Mouse (Mus musculus) lung, postnatal 0 days (tissue): ENCODE measurements around the gene Spata1. TPM values are rescaled to one million over a fixed set of nuclear protein-coding genes. Genes with fewer than 3 reads are reported as not detected.

ENCODE experiments used
- ATAC-seq: fragments of 200-750 bp; cut with Nextera tagmentation; 2 replicates; pipeline ENCODE4 v1.8.0; 2017; ENCODE audit warnings: moderate library complexity
- DNase-seq: peaks from one replicate; pipeline ENCODE4 v3.0.0-alpha.2; 2016; ENCODE audit warnings: low spot score
- H3K27ac ChIP-seq: fragments of 300-500 bp; sonication (generic); 2 replicates; pipeline ENCODE4 v1.5.1; 2014; ENCODE audit warnings: antibody characterized with exemption, mild to moderate bottlenecking, low read length, mixed read lengths
- H3K27me3 ChIP-seq: fragments of 300-500 bp; sonication (generic); replicated peaks from 2 replicates; pipeline ENCODE4 v1.6.1; 2014; ENCODE audit warnings: low read length, mixed read lengths; ENCODE audit not compliant: insufficient read depth
- H3K36me3 ChIP-seq: fragments of 300-500 bp; sonication (generic); 2 replicates; pipeline ENCODE4 v1.6.1; 2014; ENCODE audit warnings: low read length, mixed read lengths; ENCODE audit not compliant: insufficient read depth
- H3K4me1 ChIP-seq: fragments of 300-500 bp; sonication (generic); 2 replicates; pipeline ENCODE4 v1.6.1; 2014; ENCODE audit warnings: antibody characterized with exemption, low read depth, low read length, mixed read lengths; ENCODE audit not compliant: insufficient read depth
- H3K4me2 ChIP-seq: fragments of 300-500 bp; sonication (generic); replicated peaks from 2 replicates; pipeline ENCODE4 v1.6.1; 2014; ENCODE audit warnings: low read depth, mild to moderate bottlenecking, low read length, moderate library complexity, mixed read lengths
- H3K4me3 ChIP-seq: fragments of 300-500 bp; sonication (generic); 2 replicates; pipeline ENCODE4 v1.5.1; 2014; ENCODE audit warnings: low read depth, low read length
- H3K9ac ChIP-seq: fragments of 300-500 bp; sonication (generic); replicated peaks from 2 replicates; pipeline ENCODE4 v1.6.1; 2014; ENCODE audit warnings: low read depth, mild to moderate bottlenecking
- H3K9me3 ChIP-seq: fragments of 300-500 bp; sonication (generic); 2 replicates; pipeline ENCODE4 v1.6.1; 2016; ENCODE audit warnings: low read length, mixed read lengths
- CTCF ChIP-seq: IDR thresholded peaks from 2 replicates; pipeline ENCODE4 v1.5.1; 2016; ENCODE audit warnings: antibody characterized with exemption, mild to moderate bottlenecking
- EP300 ChIP-seq: IDR thresholded peaks from 2 replicates; pipeline ENCODE4 v1.6.1; 2016; ENCODE audit warnings: antibody characterized with exemption, mild to moderate bottlenecking, control low read depth
- WGBS: fragments of 180-500 bp; shearing (Covaris S2); extraction: QIAGEN DNeasy Blood & Tissue Kit; methylation state at CpG from one replicate; pipeline ENCODE4 v1.1.7; 2014; 5-methylcytosine and 5-hydroxymethylcytosine counted together
- polyA plus RNA-seq: library from polyadenylated mRNA; unstranded; fragments of >200 nt; fragmentation: Nextera tagmentation; extraction: Ambion mirVana; gene quantifications from 2 replicates; pipeline ENCODE4 v1.2.1, GENCODE M21; 2015

The Spata1 gene
- polyA plus RNA-seq, 1 experiment from 2014 or later, result 4.4 TPM

GRCm38 (mm10) chr3:146473741-146474140 is 25.8 kb downstream of the Spata1 start:
- no peak for TF ChIP-seq EP300
- no peak for TF ChIP-seq CTCF
- Histone ChIP-seq H3K27me3 (no peaks in the 10 kb centered on the region), H3K9me3 (no peaks in the 10 kb centered on the region), H3K27ac (no peak overlapping the region), H3K36me3 (no peaks in the 10 kb centered on the region), H3K9ac (no peak overlapping the region), H3K4me2 (no peak overlapping the region), H3K4me3 (no peak overlapping the region), H3K4me1 (no peaks in the 10 kb centered on the region)
- DNase-seq (no peak), ATAC-seq (no peak)

- no peak overlapping the region for H3K4me2 ChIP-seq
- no peak overlapping the region for H3K27ac ChIP-seq
- DNase-seq (no peak), ATAC-seq (no peak)
- no peaks in the 10 kb centered on the region for H3K27me3 ChIP-seq
- H3K4me1 ChIP-seq, result no peaks in the 10 kb centered on the region
- TF ChIP-seq CTCF (no peak), EP300 (no peak)
- H3K9me3 ChIP-seq, result no peaks in the 10 kb centered on the region
- 64% methylated on average over 4 of the region's 4 CpGs for WGBS
- H3K36me3 ChIP-seq, result no peaks in the 10 kb centered on the region
- no peak overlapping the region for H3K4me3 ChIP-seq
- no peak overlapping the region for H3K9ac ChIP-seq
Measured at GRCm38 (mm10) chr3:146472657-146473056, 26.9 kb downstream of the Spata1 start.

- Histone ChIP-seq H3K4me2 (no peak overlapping the region), H3K4me1 (no peaks in the 10 kb centered on the region), H3K9ac (no peak overlapping the region), H3K4me3 (no peak overlapping the region), H3K27me3 (no peaks in the 10 kb centered on the region), H3K27ac (no peak overlapping the region), H3K36me3 (no peaks in the 10 kb centered on the region), H3K9me3 (no peaks in the 10 kb centered on the region)
- DNase-seq (no peak), ATAC-seq (no peak)
- 56% methylated on average over 2 of the region's 2 CpGs for WGBS
- TF ChIP-seq CTCF, result no peak
Measured at GRCm38 (mm10) chr3:146469226-146469625, 30.3 kb downstream of the Spata1 start.

DNA sequence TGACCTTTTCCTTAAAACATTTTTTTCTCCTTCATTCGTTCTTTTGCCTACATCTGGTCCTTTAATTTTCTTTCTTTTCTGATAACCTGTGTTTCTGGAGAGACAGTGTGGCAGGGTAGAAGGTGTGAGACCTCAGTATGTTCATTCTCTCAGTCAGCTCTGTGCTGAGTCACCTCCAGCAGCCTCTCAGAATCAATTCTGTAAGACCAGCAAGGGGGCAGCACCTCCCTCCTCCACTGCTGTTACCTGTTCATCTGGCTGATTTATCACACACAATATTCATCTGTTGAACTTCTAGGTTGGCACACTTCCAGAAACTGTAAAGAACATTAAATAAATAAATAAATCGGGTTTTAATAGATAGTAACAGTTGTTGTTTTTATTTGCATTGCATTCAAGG is 36.6 kb downstream of the Spata1 start:
- H3K27me3 ChIP-seq, result no peaks in the 10 kb centered on the region
- TF ChIP-seq CTCF (peak; percentile 29), EP300 (no peak)
- DNase-seq (no peak), ATAC-seq (no peak)
- H3K4me2 ChIP-seq, result no peak overlapping the region
- H3K27ac ChIP-seq, result no peak overlapping the region
- H3K4me3 ChIP-seq, result no peak overlapping the region
- H3K9me3 ChIP-seq, result no peaks in the 10 kb centered on the region
- H3K36me3 ChIP-seq, result no peaks in the 10 kb centered on the region
- H3K4me1 ChIP-seq, result no peaks in the 10 kb centered on the region
- no peak overlapping the region for H3K9ac ChIP-seq
- WGBS, result 48% methylated on average over 2 of the region's 2 CpGs

DNA sequence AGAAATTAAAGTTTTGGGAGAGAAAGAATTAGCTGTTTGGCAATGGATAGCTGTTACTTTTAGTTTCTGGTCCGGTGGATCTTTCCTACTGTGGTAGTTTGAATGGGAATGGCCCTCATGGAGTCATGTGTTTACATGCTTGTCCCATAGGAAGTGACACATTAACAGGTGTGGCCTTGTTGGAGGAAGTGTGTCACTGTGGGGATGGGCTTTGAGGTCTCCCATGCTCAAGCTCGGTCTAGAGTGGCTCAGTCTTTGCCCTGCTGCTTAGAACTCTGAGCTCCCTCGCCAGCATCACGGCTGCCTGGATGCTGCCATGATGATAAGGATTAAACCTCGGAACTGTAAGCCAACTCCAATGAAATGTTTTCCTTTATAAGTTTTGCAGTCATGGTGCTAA is 48.2 kb downstream of the Spata1 start:
- no peak overlapping the region for H3K27ac ChIP-seq
- H3K36me3 ChIP-seq, result no peaks in the 10 kb centered on the region
- H3K4me1 ChIP-seq, result peaks cover 5% of the 10 kb centered on the region; the same call in 1 of the 2 replicates
- DNase-seq (peak; percentile 29), ATAC-seq (no peak)
- peak overlapping the region; percentile 73; the same call in 1 of the 2 replicates for H3K4me2 ChIP-seq
- peak overlapping the region; percentile 68; the same call in 1 of the 2 replicates for H3K4me3 ChIP-seq
- no peak for TF ChIP-seq CTCF
- TF ChIP-seq EP300, result no peak
- 87% methylated on average over 5 of the region's 5 CpGs for WGBS
- H3K9me3 ChIP-seq, result no peaks in the 10 kb centered on the region
- no peak overlapping the region for H3K9ac ChIP-seq
- no peaks in the 10 kb centered on the region for H3K27me3 ChIP-seq

- DNase-seq (peak; percentile 97), ATAC-seq (peak; percentile 98)
- H3K4me3 ChIP-seq, result peak overlapping the region; percentile 68
- H3K9ac ChIP-seq, result peak overlapping the region; percentile 74
- TF ChIP-seq EP300 (no peak), CTCF (peak; percentile 65)
- H3K27ac ChIP-seq, result peak overlapping the region; percentile 93
- H3K36me3 ChIP-seq, result no peaks in the 10 kb centered on the region
- no peaks in the 10 kb centered on the region for H3K9me3 ChIP-seq
- peak overlapping the region; percentile 73 for H3K4me2 ChIP-seq
- WGBS, result under 1% methylated on average over 29 of the region's 29 CpGs
- no peaks in the 10 kb centered on the region for H3K27me3 ChIP-seq
- peaks cover 5% of the 10 kb centered on the region; the same call in 1 of the 2 replicates for H3K4me1 ChIP-seq
Measured at GRCm38 (mm10) chr3:146450371-146450841, 49.1 kb downstream of the Spata1 start.
